Mouse (Mus musculus) limb, embryonic 10.5 days (tissue): ENCODE measurements at regions not wholly inside any gene's neighbourhood (a gene's known extent, or its start where the extent isn't known, plus 50 kb on each side); places are given as distances from the start of the nearest gene placed in this dataset.

ENCODE experiments used
- DNase-seq: peaks from one replicate; pipeline ENCODE4 v3.0.0-alpha.2; 2017; ENCODE audit warnings: low spot score
- H3K27ac ChIP-seq: fragments of 300-500 bp; sonication (generic); 2 replicates; pipeline ENCODE4 v1.5.1; 2016; ENCODE audit warnings: mild to moderate bottlenecking
- H3K27me3 ChIP-seq: fragments of 300-500 bp; sonication (generic); 2 replicates; pipeline ENCODE4 v1.6.1; 2016; ENCODE audit warnings: low read depth, mild to moderate bottlenecking; ENCODE audit not compliant: poor library complexity, severe bottlenecking
- H3K36me3 ChIP-seq: fragments of 300-500 bp; sonication (generic); 2 replicates; pipeline ENCODE4 v1.6.1; 2016; ENCODE audit warnings: mild to moderate bottlenecking, moderate library complexity
- H3K4me1 ChIP-seq: fragments of 300-500 bp; sonication (generic); 2 replicates; pipeline ENCODE4 v1.6.1; 2016
- H3K4me3 ChIP-seq: fragments of 300-500 bp; sonication (generic); 2 replicates; pipeline ENCODE4 v1.5.1; 2016; ENCODE audit warnings: mild to moderate bottlenecking, moderate library complexity
- H3K9me3 ChIP-seq: fragments of 300-500 bp; sonication (generic); replicated peaks from 2 replicates; pipeline ENCODE4 v1.6.1; 2016; ENCODE audit warnings: mild to moderate bottlenecking
- WGBS: fragments of 180-500 bp; shearing (Covaris S2); methylation state at CpG from one replicate; pipeline ENCODE4 v1.1.7; 2016; 5-methylcytosine and 5-hydroxymethylcytosine counted together

GRCm38 (mm10) chr13:110735511-110735910 lies 340.7 kb downstream of the Plk2 start:
- WGBS = 83% methylated on average over 5 of the region's 5 CpGs
- no peak for DNase-seq
- no peaks in the 10 kb centered on the region for H3K27me3 ChIP-seq
- no peak overlapping the region for H3K4me3 ChIP-seq
- no peaks in the 10 kb centered on the region for H3K36me3 ChIP-seq
- no peaks in the 10 kb centered on the region for H3K4me1 ChIP-seq
- no peaks in the 10 kb centered on the region for H3K9me3 ChIP-seq
- no peak overlapping the region for H3K27ac ChIP-seq

GRCm38 (mm10) chr13:110741576-110742206 lies 346.8 kb downstream of the Plk2 start:
- Histone ChIP-seq H3K36me3 (no peaks in the 10 kb centered on the region), H3K27ac (no peak overlapping the region), H3K9me3 (no peaks in the 10 kb centered on the region), H3K4me1 (no peaks in the 10 kb centered on the region), H3K4me3 (no peak overlapping the region), H3K27me3 (no peaks in the 10 kb centered on the region)
- WGBS = 88% methylated on average over 11 of the region's 11 CpGs
- DNase-seq = no peak

- no peak overlapping the region for H3K27ac ChIP-seq
- 63% methylated on average over 6 of the region's 6 CpGs for WGBS
- H3K4me1 ChIP-seq = 0 out of 2 replicates have a peak, but pooled peaks cover 4% of the 10 kb centered on the region
- no peak for DNase-seq
- no peaks in the 10 kb centered on the region for H3K36me3 ChIP-seq
- no peak overlapping the region for H3K4me3 ChIP-seq
- H3K27me3 ChIP-seq = no peaks in the 10 kb centered on the region
- no peaks in the 10 kb centered on the region for H3K9me3 ChIP-seq
Measured at GRCm38 (mm10) chr13:110747223-110747868, 352.5 kb downstream of the Plk2 start.

DNA sequence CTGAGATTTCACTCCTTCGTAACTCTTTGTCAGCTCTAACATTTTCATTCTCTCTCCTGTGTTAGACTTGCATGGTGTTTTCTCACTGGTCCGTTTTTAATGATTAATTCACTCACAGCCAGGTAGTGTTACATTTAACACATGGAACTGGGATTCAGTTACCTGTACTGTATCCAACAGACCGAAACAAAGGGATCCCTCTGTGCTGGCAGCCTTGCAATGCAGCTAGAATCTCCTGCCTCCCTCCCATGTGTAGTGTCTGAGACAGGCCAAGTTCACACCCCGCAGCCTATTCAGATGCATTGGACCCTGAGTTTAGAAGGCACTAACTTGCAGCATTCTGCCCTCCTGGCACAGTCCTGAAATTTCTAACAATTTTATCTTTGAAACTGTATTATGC lies 357.9 kb downstream of the Plk2 start:
- Histone ChIP-seq H3K4me1 (no peaks in the 10 kb centered on the region), H3K27me3 (no peaks in the 10 kb centered on the region), H3K27ac (no peak overlapping the region), H3K4me3 (no peak overlapping the region), H3K36me3 (no peaks in the 10 kb centered on the region), H3K9me3 (no peaks in the 10 kb centered on the region)
- no peak for DNase-seq
- 88% methylated on average over 4 of the region's 4 CpGs for WGBS

- Histone ChIP-seq H3K4me3 (no peak overlapping the region), H3K9me3 (no peaks in the 10 kb centered on the region), H3K4me1 (no peaks in the 10 kb centered on the region), H3K27me3 (no peaks in the 10 kb centered on the region), H3K36me3 (no peaks in the 10 kb centered on the region), H3K27ac (no peak overlapping the region)
- DNase-seq = no peak
- WGBS = 92% methylated on average over 9 of the region's 9 CpGs
Measured at GRCm38 (mm10) chr13:110754548-110754947, 359.7 kb downstream of the Plk2 start.

DNA sequence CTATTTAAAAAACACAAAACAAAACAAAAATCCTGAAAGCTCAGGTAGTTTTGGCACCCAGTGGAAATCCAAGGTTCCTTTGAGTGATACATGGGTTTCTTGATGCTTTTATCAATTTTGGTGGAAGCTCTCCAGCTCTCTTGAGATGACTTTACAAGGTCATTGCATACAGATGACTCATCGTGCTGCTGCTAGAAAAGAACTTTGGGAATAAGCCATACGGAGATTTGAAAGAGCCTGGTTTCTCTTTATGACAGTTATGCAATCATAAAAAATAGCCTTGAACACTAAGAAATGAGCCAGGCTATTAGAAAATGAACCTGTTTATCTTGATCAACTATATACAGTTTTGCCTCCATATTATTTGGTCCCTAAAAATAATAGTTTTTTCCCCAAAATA lies 362.0 kb downstream of the Plk2 start:
- Histone ChIP-seq H3K4me1 (no peaks in the 10 kb centered on the region), H3K36me3 (no peaks in the 10 kb centered on the region), H3K4me3 (no peak overlapping the region), H3K9me3 (no peaks in the 10 kb centered on the region), H3K27ac (no peak overlapping the region), H3K27me3 (no peaks in the 10 kb centered on the region)
- DNase-seq = no peak
- 97% methylated on average over 2 of the region's 2 CpGs for WGBS

DNA sequence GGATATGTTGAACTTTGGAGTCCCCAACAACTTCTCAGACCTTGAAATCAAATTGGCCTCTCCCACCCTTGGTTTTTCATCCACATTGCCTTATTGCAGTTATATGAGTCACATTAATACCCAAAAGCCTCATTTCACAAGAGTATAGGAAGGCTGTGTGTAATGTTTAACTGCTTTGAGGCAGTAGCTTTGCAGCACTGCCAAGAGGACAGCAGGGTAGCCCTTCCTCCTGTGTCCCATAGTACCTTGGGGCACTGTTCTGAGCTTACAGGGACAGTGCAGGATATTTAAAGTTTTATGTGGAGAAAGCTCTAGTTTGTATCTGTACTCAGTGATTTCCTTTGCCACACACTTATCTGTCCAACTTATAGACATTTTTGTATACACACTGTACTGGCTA lies 374.4 kb downstream of the Plk2 start:
- H3K4me3 ChIP-seq = no peak overlapping the region
- H3K36me3 ChIP-seq = no peaks in the 10 kb centered on the region
- no peaks in the 10 kb centered on the region for H3K9me3 ChIP-seq
- no peaks in the 10 kb centered on the region for H3K27me3 ChIP-seq
- DNase-seq = no peak
- no peak overlapping the region for H3K27ac ChIP-seq
- no peaks in the 10 kb centered on the region for H3K4me1 ChIP-seq

- H3K27ac ChIP-seq = no peak overlapping the region
- H3K4me1 ChIP-seq = no peaks in the 10 kb centered on the region
Measured at GRCm38 (mm10) chr13:110775251-110775650, 380.4 kb downstream of the Plk2 start.

GRCm38 (mm10) chr13:110784162-110784785 lies 389.4 kb downstream of the Plk2 start:
- no peak for DNase-seq
- no peak overlapping the region for H3K27ac ChIP-seq
- no peaks in the 10 kb centered on the region for H3K36me3 ChIP-seq
- 64% methylated on average over 12 of the region's 12 CpGs for WGBS
- peaks cover 17% of the 10 kb centered on the region for H3K4me1 ChIP-seq
- no peaks in the 10 kb centered on the region for H3K27me3 ChIP-seq
- no peaks in the 10 kb centered on the region for H3K9me3 ChIP-seq
- H3K4me3 ChIP-seq = no peak overlapping the region

More at GRCm38 (mm10) chr13:110775251-110775650, 380.4 kb downstream of the Plk2 start:
- Histone ChIP-seq H3K27me3 (no peaks in the 10 kb centered on the region), H3K36me3 (no peaks in the 10 kb centered on the region), H3K4me3 (no peak overlapping the region), H3K9me3 (no peaks in the 10 kb centered on the region)
- no peak for DNase-seq

- H3K27me3 ChIP-seq = no peaks in the 10 kb centered on the region
- peaks cover 17% of the 10 kb centered on the region for H3K4me1 ChIP-seq
- no peak overlapping the region for H3K27ac ChIP-seq
- WGBS = 62% methylated on average over 5 of the region's 5 CpGs
- H3K36me3 ChIP-seq = no peaks in the 10 kb centered on the region
- H3K9me3 ChIP-seq = no peaks in the 10 kb centered on the region
- no peak for DNase-seq
- H3K4me3 ChIP-seq = no peak overlapping the region
Measured at GRCm38 (mm10) chr13:110784822-110785221, 390.0 kb downstream of the Plk2 start.

GRCm38 (mm10) chr13:110798313-110798712 lies 403.5 kb downstream of the Plk2 start:
- WGBS = 71% methylated on average over 7 of the region's 7 CpGs

DNA sequence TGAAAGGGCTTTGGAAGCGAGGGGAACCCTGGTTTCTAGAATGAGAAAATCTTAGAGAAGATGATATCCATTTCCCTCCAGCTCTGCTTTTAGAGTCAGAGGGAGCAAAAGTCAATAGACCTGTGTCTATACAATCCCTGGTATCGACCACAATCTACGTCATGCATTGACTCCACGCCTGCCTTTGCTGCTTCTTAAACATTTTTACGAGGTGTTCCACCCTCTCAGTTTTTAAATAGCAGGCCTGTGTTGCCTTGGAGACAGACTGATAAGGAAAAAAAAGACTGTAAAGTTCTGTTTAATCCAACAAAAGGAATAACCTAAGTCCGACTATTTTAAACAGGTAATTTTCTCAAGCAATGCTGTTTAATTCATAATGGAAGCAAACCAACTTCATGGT lies 408.0 kb downstream of the Plk2 start:
- Histone ChIP-seq H3K9me3 (no peaks in the 10 kb centered on the region), H3K27ac (no peak overlapping the region), H3K4me3 (no peak overlapping the region), H3K36me3 (no peaks in the 10 kb centered on the region), H3K4me1 (no peaks in the 10 kb centered on the region; the same call in 1 of the 2 replicates), H3K27me3 (no peaks in the 10 kb centered on the region)
- 87% methylated on average over 6 of the region's 6 CpGs for WGBS
- no peak for DNase-seq

More at GRCm38 (mm10) chr13:110798313-110798712, 403.5 kb downstream of the Plk2 start:
- Histone ChIP-seq H3K9me3 (no peaks in the 10 kb centered on the region), H3K36me3 (no peaks in the 10 kb centered on the region), H3K4me1 (no peaks in the 10 kb centered on the region), H3K27me3 (no peaks in the 10 kb centered on the region), H3K27ac (no peak overlapping the region), H3K4me3 (no peak overlapping the region)
- DNase-seq = no peak

GRCm38 (mm10) chr13:110812401-110812800 lies 417.6 kb downstream of the Plk2 start:
- Histone ChIP-seq H3K4me1 (no peaks in the 10 kb centered on the region), H3K9me3 (no peaks in the 10 kb centered on the region), H3K27ac (no peak overlapping the region), H3K36me3 (no peaks in the 10 kb centered on the region), H3K27me3 (no peaks in the 10 kb centered on the region), H3K4me3 (no peak overlapping the region)
- no peak for DNase-seq
- WGBS = 80% methylated on average over 6 of the region's 6 CpGs
